8 mouse cellular contexts compared by ENCODE assay signal in the genomic region with DNA sequence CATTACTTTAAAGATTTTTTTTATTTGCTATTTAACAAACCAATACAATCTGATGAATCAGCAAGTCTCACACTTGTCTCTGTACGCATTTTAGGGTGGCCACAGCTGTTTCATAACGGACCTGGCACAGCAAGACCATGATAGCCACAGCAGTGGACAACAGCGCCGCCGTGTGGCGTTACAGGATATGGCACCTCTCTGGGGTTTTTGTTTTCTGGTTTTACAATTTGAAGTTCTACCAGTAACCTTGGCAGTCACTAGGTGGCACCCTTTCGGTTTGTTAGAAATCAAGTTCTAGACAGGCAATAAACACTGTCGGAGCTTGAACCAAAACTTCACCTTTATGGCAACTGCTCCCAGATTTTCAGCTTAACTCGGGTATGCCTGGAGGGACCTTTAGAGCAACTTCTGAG. TPM values are rescaled to one million over a fixed set of nuclear protein-coding genes. Genes with fewer than 3 reads are reported as not detected.
DNase-seq lines count a peak whose midpoint lies in the region; ATAC-seq and TF ChIP-seq lines count a peak whose summit lies in the region.

No protein-coding gene starts in this region.

- no peak for TF ChIP-seq EP300 in stomach, postnatal 0 days (optimal IDR thresholded peaks at IDR 0.05)

- 4% methylated on average over 9 of the region's 9 CpGs for WGBS in kidney, embryonic 14.5 days
- WGBS in limb, embryonic 13.5 days = 3% methylated on average over 9 of the region's 9 CpGs
- whole genome bisulfite sequencing in stomach, postnatal 0 days = 2% methylated on average over 9 of the region's 9 CpGs

- no peak overlapping the region for H3K9ac ChIP-seq in kidney, embryonic 14.5 days (ENCODE audit: low read depth, low read length)
- H3K9ac ChIP-seq in limb, embryonic 13.5 days = no peak overlapping the region
- peak overlapping the region; percentile 27; the same call in 1 of the 2 replicates for H3K9ac ChIP-seq in stomach, postnatal 0 days (ENCODE audit: low read length)

- peak; percentile 95 for DNase-seq in A20 (ENCODE audit: low read depth, low spot score)
- DNase-seq in adrenal gland, adult 18-20 months (ENCODE audit: low spot score in 2 of 2) = peak; percentile 93 to 94
- DNase-seq in embryo, embryonic 11 days = peak; percentile 91
- peak; percentile 91 to 95 for DNase-seq in heart, adult 18-20 months
- peak; percentile 94 for DNase-seq in naive thymus-derived CD4-positive, alpha-beta T cell, adult 2 months (ENCODE audit: low read depth)
- peak; percentile 94 for DNase-seq in stomach, postnatal 0 days (ENCODE audit: low spot score)

- no peak for ATAC-seq in kidney, embryonic 14.5 days (ENCODE audit: low FRiP score, low TSS enrichment)
- no peak for ATAC-seq in limb, embryonic 13.5 days (ENCODE audit: low FRiP score, low read depth)
- peak; percentile 67 for ATAC-seq in stomach, postnatal 0 days (ENCODE audit: low FRiP score, low TSS enrichment)

- H3K4me1 ChIP-seq in kidney, embryonic 14.5 days (ENCODE audit: control insufficient read depth, insufficient read depth, low read length) = no peaks in the 10 kb centered on the region
- no peaks in the 10 kb centered on the region for H3K4me1 ChIP-seq in limb, embryonic 13.5 days
- H3K4me1 ChIP-seq in stomach, postnatal 0 days (replicated peaks; ENCODE audit: control insufficient read depth, insufficient read depth) = no peaks in the 10 kb centered on the region

- H3K4me2 ChIP-seq in kidney, embryonic 14.5 days (replicated peaks; ENCODE audit: low read depth, low read length) = 0 out of 2 replicates have a peak overlapping the region, but pooled peaks have one; percentile 12
- H3K4me2 ChIP-seq in limb, embryonic 13.5 days (replicated peaks) = peak overlapping the region; percentile 23; the same call in 1 of the 2 replicates
- peak overlapping the region; percentile 36; the same call in 1 of the 2 replicates for H3K4me2 ChIP-seq in stomach, postnatal 0 days (replicated peaks; ENCODE audit: low read depth)

- H3K36me3 ChIP-seq in kidney, embryonic 14.5 days (ENCODE audit: control insufficient read depth, insufficient read depth, low read length) = no peaks in the 10 kb centered on the region
- no peaks in the 10 kb centered on the region for H3K36me3 ChIP-seq in limb, embryonic 13.5 days
- no peaks in the 10 kb centered on the region for H3K36me3 ChIP-seq in stomach, postnatal 0 days (ENCODE audit: control insufficient read depth, insufficient read depth, low read length)

- H3K27ac ChIP-seq in kidney, embryonic 14.5 days (ENCODE audit: low read depth, low read length) = no peak overlapping the region
- no peak overlapping the region for H3K27ac ChIP-seq in limb, embryonic 13.5 days
- no peak overlapping the region for H3K27ac ChIP-seq in stomach, postnatal 0 days (replicated peaks)

- TF ChIP-seq CTCF in stomach, postnatal 0 days (IDR thresholded peaks at IDR 0.05; ENCODE audit: low read depth) = peak; percentile 99

- H3K27me3 ChIP-seq in kidney, embryonic 14.5 days (ENCODE audit: control insufficient read depth, insufficient read depth, low read length) = no peaks in the 10 kb centered on the region
- peaks cover 24% of the 10 kb centered on the region for H3K27me3 ChIP-seq in limb, embryonic 13.5 days
- H3K27me3 ChIP-seq in stomach, postnatal 0 days (ENCODE audit: control insufficient read depth, insufficient read depth, low read length) = no peaks in the 10 kb centered on the region

- H3K4me3 ChIP-seq in kidney, embryonic 14.5 days (ENCODE audit: low read length) = no peak overlapping the region
- no peak overlapping the region for H3K4me3 ChIP-seq in limb, embryonic 13.5 days
- H3K4me3 ChIP-seq in stomach, postnatal 0 days (ENCODE audit: low read depth, low read length) = no peak overlapping the region

- H3K9me3 ChIP-seq in kidney, embryonic 14.5 days (ENCODE audit: control insufficient read depth, low read length) = no peaks in the 10 kb centered on the region
- H3K9me3 ChIP-seq in limb, embryonic 13.5 days = no peaks in the 10 kb centered on the region
- H3K9me3 ChIP-seq in stomach, postnatal 0 days (ENCODE audit: control insufficient read depth, low read length) = no peaks in the 10 kb centered on the region

RNA-seq across cellular contexts. Expression of gene Map3k9, which starts 7.7 kb away (rescaled TPM):
- 1 to 10 TPM in 1 of 2 experiments, under 1 TPM in 1; 0.89 to 2.8 TPM for total RNA-seq in adrenal gland, adult 18-20 months (2021)
- under 1 TPM; 0.05 to 0.28 TPM for total RNA-seq in heart, adult 18-20 months (2021)
- polyA plus RNA-seq in kidney, embryonic 14.5 days (2014; fragmentation: Nextera tagmentation; extraction: Ambion mirVana) = 0.99 and 1.9 TPM in 2 replicates
- polyA plus RNA-seq in limb, embryonic 13.5 days (2015; fragmentation: Nextera tagmentation; extraction: Ambion mirVana) = 0.52 and 0.56 TPM in 2 replicates
- polyA plus RNA-seq in stomach, postnatal 0 days (2015; fragmentation: Nextera tagmentation; extraction: Ambion mirVana) = 3.2 and 3.8 TPM in 2 replicates
